Mouse (Mus musculus) sigmoid colon, adult 10 weeks (tissue): Measurements from ENCODE around the gene Ypel3. TPM values are rescaled to one million over a fixed set of nuclear protein-coding genes. Genes with fewer than 3 reads are reported as not detected.

Experiments
- polyA plus RNA-seq: library from polyadenylated mRNA; stranded (reverse); fragments of 350-450 nt; fragmentation: Illumina TruSeq; extraction: RNeasy Lipid Tissue Mini Kit (QIAGEN cat#74804); gene quantifications from one replicate; pipeline ENCODE4 v1.2.3, GENCODE M21; 2014; ENCODE audit warnings: low read depth, low replicate concordance

Gene Ypel3
- 17.7 TPM for polyA plus RNA-seq

GRCm38 (mm10) chr7:126776598-126777057, at the start of gene Ypel3:
TSS of gene Ypel3 (plus strand) at chr7:126776955.

DNA sequence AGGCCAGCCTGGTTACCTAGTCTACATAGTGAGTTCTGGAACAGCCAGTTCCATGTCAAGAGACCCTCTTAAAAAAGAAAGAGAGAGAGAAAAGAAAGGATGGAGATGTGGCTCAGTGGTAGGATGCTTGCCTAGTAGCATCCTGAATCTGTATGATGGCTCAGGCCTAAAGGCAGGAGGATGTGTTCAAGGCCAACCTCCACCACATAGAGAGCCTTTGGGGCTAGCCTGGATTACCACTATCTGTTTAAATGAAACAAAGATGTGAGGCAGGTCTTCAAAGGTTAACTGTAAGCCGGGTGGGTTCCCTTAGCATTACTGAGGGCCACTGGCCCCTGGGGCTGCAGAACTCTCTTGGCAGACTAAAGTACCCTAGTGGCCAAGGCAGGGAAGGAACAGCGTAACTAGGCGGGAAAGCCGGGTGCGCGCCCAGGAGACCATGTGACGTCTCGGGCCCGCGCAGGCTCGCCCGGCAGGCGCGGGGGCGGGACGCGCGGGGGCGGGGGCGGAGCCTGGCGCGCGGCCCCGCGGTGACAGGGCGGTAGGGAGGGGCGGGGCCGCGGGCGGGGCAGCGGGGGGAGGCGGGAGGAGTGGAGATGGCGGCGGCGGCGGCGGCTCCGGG, 17.6 kb upstream of the Ypel3 start, which contains the start of gene Mapk3:
TSS of gene Mapk3 (plus strand) at position 552 of the 622 bp plus-strand sequence.

GRCm38 (mm10) chr7:126766201-126766600, 10.6 kb upstream of the Ypel3 start, which contains the start of gene Gdpd3:
TSS of gene Gdpd3 (plus strand) at chr7:126766334.

DNA sequence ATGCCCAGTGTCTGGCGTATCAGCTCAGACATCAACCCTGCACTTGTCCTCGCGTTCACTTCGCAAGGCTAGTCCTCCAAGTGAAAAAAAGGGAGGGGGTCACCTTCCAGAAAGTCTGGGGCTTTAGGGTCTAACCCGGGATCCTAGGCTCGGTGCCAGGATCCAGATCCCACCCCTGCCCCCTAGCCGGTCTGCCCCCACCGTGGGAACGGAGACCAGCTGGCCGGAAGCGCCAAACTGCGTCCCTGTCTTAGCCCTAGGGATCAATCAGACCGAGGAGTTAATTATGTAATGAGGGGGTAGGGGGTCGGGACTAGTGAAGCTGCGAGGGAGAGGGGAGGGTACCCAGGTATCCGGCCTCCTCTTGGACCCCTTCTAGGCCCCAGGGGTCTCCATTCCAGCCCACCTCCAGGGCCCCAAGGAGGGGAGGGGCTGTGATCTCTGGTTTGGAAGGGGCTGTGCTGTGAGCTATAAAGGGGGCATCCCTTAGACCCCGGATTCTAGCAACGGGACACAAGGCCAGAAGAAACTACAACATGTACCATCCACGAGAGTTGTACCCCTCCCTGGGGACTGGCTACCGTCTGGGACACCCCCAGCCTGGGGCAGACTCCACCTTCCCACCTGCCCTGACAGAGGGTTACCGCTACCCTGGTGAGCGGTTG, 4.3 kb downstream of the Ypel3 start, which contains the start of gene Tbx6:
TSS of gene Tbx6 (plus strand) at position 513 of the 665 bp plus-strand sequence.

GRCm38 (mm10) chr7:126791851-126792720, 15.3 kb downstream of the Ypel3 start, which contains the start of gene Ppp4c:
TSS of gene Ppp4c (minus strand) at chr7:126792496.

GRCm38 (mm10) chr7:126797411-126798126, 20.8 kb downstream of the Ypel3 start, which contains the start of gene Fam57b:
TSS of gene Fam57b (plus strand) at chr7:126797668.

Other genes with a start within 250 kb of the Ypel3 start
- 225 TPM for gene Eif3c, start 210.5 kb upstream of the Ypel3 start, polyA plus RNA-seq
- gene Apobr, start 192.0 kb upstream of the Ypel3 start, polyA plus RNA-seq = 0.22 TPM
- gene Cln3, start 191.1 kb upstream of the Ypel3 start, polyA plus RNA-seq = 4.5 TPM
- gene Il27, start 182.0 kb upstream of the Ypel3 start, polyA plus RNA-seq = not detected
- gene Nupr1, start 146.1 kb upstream of the Ypel3 start, polyA plus RNA-seq = 62.1 TPM
- gene Sgf29, start 127.6 kb upstream of the Ypel3 start, polyA plus RNA-seq = 3.5 TPM
- gene Sult1a1, start 100.5 kb upstream of the Ypel3 start, polyA plus RNA-seq = 841 TPM
- gene Bola2, start 81.6 kb upstream of the Ypel3 start, polyA plus RNA-seq = 0.41 TPM
- 3.5 TPM for gene Slx1b, start 81.2 kb upstream of the Ypel3 start, polyA plus RNA-seq
- gene Coro1a, start 69.2 kb upstream of the Ypel3 start, polyA plus RNA-seq = 4.6 TPM
- gene Mapk3, start 17.4 kb upstream of the Ypel3 start, polyA plus RNA-seq = 43.9 TPM
- gene Gdpd3, start 10.6 kb upstream of the Ypel3 start, polyA plus RNA-seq = 3.2 TPM
- not detected for gene Tbx6, start 4.5 kb downstream of the Ypel3 start, polyA plus RNA-seq
- gene Ppp4c, start 15.5 kb downstream of the Ypel3 start, polyA plus RNA-seq = 47.0 TPM
- gene Fam57b, start 20.7 kb downstream of the Ypel3 start, polyA plus RNA-seq = not detected
- not detected for gene 4930451I11Rik, start 54.7 kb downstream of the Ypel3 start, polyA plus RNA-seq
- gene Doc2a, start 70.5 kb downstream of the Ypel3 start, polyA plus RNA-seq = not detected
- gene Hirip3, start 85.0 kb downstream of the Ypel3 start, polyA plus RNA-seq = 11.7 TPM
- gene Ino80e, start 85.4 kb downstream of the Ypel3 start, polyA plus RNA-seq = 17.4 TPM
- 10.1 TPM for gene Taok2, start 107.7 kb downstream of the Ypel3 start, polyA plus RNA-seq
- 12.7 TPM for gene Tmem219, start 146.0 kb downstream of the Ypel3 start, polyA plus RNA-seq
- gene Kctd13, start 151.9 kb downstream of the Ypel3 start, polyA plus RNA-seq = 6.1 TPM
- gene Asphd1, start 172.6 kb downstream of the Ypel3 start, polyA plus RNA-seq = not detected
- gene Sez6l2, start 173.6 kb downstream of the Ypel3 start, polyA plus RNA-seq = 2.1 TPM
- 14.6 TPM for gene Cdipt, start 199.0 kb downstream of the Ypel3 start, polyA plus RNA-seq
- gene Cdiptos, start 199.1 kb downstream of the Ypel3 start, polyA plus RNA-seq = 1.6 TPM
- gene Mvp, start 237.7 kb downstream of the Ypel3 start, polyA plus RNA-seq = 2.1 TPM
- not detected for gene Pagr1b, start 239.5 kb downstream of the Ypel3 start, polyA plus RNA-seq
- not detected for gene Pagr1a, start 240.4 kb downstream of the Ypel3 start, polyA plus RNA-seq
- 0.69 TPM for gene Gm42742, start 244.1 kb downstream of the Ypel3 start, polyA plus RNA-seq
- gene Prrt2, start 244.3 kb downstream of the Ypel3 start, polyA plus RNA-seq = 1.0 TPM